Mouse (Mus musculus): ENCODE measurements around the gene Olfr776.
"Not testable (repeated sequence)": the region's sequence is repeated elsewhere in the genome, so short reads cannot be mapped to it uniquely, and the experiment has no call there.

The Olfr776 gene

DNA sequence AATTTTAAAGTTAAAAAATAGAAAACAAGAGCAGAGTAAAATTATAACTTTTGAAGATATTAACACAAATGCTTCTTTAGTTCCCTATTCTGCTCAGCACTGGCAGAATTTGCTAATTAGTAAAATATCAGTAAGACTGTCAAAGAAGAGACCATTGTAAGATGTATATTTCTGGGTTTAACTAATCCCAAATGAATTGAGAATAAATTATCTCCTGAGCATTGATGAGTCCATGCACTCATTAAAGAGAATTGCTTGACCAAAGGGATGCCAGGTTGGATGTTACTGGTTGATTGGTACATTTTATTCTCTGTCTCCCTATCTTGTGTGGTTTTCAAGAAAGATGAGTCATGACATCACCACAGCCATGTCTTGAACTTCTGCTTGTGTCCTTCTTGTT, at the start of gene Olfr776:
TSS of gene Olfr776 (plus strand) at position 301 of the 400 bp plus-strand sequence.
- DNase-seq (ENCODE audit: low read depth, low spot score), result no peak

DNA sequence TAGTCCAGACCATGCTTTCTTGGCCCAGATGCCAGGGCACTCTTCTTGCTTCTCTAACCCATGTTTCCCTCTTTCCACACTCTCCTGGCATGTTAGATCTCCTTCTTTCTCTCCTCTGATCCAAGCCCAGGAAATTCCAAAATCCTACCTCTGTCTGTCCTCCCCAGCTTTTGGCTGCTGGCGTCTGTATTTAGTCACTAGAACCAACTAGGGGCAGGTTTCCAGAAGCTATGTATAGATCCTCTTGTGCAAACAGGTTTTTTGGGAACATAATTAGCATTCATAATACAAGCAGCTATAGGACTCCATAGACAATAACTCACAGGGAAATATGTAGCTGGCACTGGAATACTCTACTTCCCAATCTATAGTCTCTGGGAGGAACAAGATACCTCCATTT, 28.2 kb upstream of the Olfr776 start:
- DNase-seq (ENCODE audit: low read depth, low spot score), result no peak

DNA sequence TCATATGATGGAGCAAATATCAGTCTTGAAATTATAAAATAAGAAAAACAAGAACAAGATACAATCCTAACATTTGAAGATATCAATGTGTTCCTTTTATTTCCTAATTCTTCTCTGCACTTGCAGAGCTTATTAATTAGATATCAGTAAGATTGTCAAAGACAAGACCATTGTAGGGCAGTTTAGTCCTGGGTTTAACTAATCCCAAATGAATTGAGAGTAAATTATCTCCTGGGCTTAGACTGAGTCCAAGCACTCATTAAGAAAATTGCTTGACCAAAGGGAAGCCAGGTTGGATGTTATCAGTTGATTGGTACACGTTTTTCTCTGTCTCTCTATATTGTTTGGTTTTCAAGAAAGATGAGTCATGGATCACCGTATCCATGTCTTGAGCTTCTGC, 23.0 kb upstream of the Olfr776 start, which contains the start of gene Olfr774:
TSS of gene Olfr774 (plus strand) at position 301 of the 400 bp plus-strand sequence.
- no peak for DNase-seq (ENCODE audit: low read depth, low spot score)

DNA sequence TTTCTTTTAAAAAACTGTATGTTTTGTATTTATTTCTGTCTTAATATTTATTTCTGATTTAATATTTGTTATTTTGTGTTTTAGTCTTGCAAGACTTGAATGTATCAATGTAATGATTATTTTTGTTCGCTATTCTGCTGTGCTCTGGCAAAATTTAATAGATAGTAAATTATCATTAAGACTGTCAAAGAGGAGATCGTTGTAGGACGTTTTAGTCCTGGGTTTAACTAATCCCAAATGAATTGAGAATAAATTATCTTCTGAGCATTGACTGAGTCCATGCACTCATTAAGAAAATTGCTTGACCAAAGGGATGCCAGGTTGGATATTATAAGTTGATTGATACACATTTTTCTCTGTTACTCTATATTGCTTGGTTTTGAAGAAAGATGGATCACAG, 10.8 kb upstream of the Olfr776 start, which contains the start of gene Olfr775:
TSS of gene Olfr775 (plus strand) at position 301 of the 400 bp plus-strand sequence.
- no peak for DNase-seq (ENCODE audit: low read depth, low spot score)

DNA sequence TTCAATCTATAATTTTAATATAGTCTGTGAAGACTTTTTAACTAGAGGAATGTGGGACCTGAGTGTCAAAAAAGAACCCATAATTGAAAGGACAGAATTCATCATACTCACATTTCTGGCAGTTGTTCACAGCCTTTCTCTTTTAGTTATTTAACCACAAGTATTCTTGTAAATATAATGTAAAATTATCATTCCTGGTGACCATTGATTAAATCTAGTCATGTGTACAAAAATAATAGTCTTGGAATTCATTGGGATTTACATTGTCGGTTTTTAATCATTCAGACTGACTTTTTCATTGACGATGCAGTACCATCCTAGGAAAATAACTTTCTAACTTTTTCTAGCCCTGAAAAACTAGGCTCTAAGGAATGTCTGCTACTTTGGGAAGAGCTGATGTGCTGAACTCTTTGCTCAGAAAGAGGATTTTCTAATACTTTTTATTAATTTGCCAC, 12.2 kb downstream of the Olfr776 start, which contains the start of gene Olfr777:
TSS of gene Olfr777 (minus strand) at position 405 of the 455 bp plus-strand sequence.
- DNase-seq (ENCODE audit: low read depth, low spot score), result no peak

DNA sequence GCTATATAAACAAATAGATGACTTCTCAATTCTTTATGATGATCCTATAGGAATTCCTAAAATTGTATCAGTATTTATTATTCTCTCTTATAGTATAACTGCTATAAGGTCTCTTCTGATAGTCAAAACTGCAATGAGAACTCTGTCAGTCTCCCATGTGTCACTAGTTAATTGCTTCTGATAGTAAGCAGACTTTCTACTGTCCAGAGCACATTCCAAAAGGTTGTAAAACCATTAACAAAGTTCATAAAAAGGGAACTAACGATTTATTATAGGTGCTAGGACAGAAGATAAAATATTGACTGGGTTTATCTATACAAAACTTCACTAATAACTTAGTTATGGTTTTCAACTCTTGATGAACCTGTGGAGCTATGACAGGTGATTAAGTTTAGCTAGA, 54.0 kb downstream of the Olfr776 start:
- DNase-seq (ENCODE audit: low read depth, low spot score), result not testable (repeated sequence)

DNA sequence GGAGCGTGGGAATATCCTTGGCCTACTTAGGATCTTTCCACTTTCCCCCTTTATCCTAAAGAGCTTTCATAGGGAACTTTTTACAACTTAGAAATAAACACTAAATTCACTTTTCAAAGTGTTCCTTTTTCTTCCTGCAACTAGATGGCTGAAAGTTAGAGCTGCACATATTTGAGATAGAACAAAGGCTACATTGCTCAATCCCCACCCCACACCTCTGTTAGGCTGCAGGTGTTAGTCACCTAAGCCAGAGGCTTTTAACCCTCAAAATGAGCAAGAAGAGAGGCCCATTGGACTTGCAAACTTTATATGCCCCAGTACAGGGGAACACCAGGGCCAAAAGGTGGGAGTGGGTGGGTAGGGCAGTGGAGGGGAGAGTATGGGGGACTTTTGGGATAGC, 54.6 kb downstream of the Olfr776 start:
- not testable (repeated sequence) for DNase-seq (ENCODE audit: low read depth, low spot score)

Measured in c-Kit-negative CD71-positive TER-119-positive erythroid progenitor cells, embryonic 14.5 days (primary cell).